Mouse (Mus musculus): Measurements from ENCODE around the gene Fgfr1op. TPM values are rescaled to one million over a fixed set of nuclear protein-coding genes. Genes with fewer than 3 reads are reported as not detected.
"Not testable (repeated sequence)": the region's sequence is repeated elsewhere in the genome, so short reads cannot be mapped to it uniquely, and the experiment has no call there.

Fgfr1op gene
- total RNA-seq (2021): 10 to 100 TPM; 12.4 to 14.3 TPM
- long read RNA-seq, experiment 1, transcript Fgfr1op-201 (12 exons, 3,077 nt): major isoform, 13 of 19 reads
- long read RNA-seq, experiment 1, partial matches to known transcripts: 3 of 19 reads
- long read RNA-seq, experiment 1, other reads (novel, unspliced or antisense): 3 of 19 reads
- long read RNA-seq, experiment 2, transcript Fgfr1op-201 (12 exons, 3,077 nt): major isoform, 15 of 22 reads
- long read RNA-seq, experiment 2, partial matches to known transcripts: 3 of 22 reads
- long read RNA-seq, experiment 2, other reads (novel, unspliced or antisense): 4 of 22 reads

GRCm38 (mm10) chr17:8164701-8165607, at the start of gene Fgfr1op:
Gene Fgfr1op, plus strand, starts transcription at chr17:8165501.
- Histone ChIP-seq H3K4me3 (peak within 1 kb of the TSS; percentile 61), H3K27ac (peak within 1 kb of the TSS; percentile 87)
- DNase-seq (ENCODE audit: low spot score in 2 of 2): peak; percentile 31 to 34

DNA sequence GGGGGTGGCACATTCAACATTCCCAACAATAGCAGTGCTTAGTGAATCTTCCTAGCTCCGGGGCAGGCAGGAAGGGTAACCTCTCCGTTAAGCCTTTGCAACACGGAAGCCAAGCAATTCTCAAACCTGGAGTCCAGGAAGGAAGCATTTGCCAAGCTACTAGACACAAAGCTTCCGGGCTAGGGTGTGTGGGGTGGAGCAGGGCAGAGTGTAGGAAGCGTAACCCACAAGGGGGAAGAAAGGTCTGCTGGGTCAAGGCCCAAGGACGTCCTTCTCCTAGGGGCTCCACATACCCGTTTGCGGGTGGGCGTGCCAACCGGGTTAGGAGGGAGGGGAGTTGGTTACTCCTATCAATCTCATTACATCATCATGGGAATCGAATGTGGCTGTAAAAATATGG, 48.9 kb upstream of the Fgfr1op start:
- H3K4me3 ChIP-seq; H3K27ac ChIP-seq; DNase-seq (ENCODE audit: low spot score in 2 of 2): not testable (repeated sequence)

- H3K27ac ChIP-seq; DNase-seq (ENCODE audit: low spot score in 2 of 2); H3K4me3 ChIP-seq: not testable (repeated sequence)
These were observed 48.4 kb upstream of the Fgfr1op start for GRCm38 (mm10) chr17:8116928-8117327.

DNA sequence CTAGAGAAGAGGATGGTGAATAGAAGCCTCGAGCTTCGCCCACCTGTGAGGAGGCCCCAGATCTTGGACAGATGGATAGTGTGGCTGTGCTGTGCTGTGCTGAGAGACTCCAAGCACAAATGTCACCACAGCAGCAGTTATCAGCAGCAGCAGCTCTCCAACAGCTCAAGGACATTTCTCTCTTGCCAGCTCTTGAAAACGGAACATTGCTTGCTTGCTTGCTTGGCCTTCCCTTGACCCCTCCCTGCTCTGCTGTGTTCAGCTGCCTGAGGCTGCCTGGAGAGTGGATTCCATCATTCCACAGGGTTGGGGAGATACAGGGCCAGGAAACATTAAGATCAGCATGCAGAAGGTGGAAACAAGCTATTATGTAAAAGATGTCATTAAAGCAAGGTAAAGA, 42.3 kb upstream of the Fgfr1op start:
- H3K4me3 ChIP-seq; DNase-seq (ENCODE audit: low spot score in 2 of 2); H3K27ac ChIP-seq: not testable (repeated sequence)

DNA sequence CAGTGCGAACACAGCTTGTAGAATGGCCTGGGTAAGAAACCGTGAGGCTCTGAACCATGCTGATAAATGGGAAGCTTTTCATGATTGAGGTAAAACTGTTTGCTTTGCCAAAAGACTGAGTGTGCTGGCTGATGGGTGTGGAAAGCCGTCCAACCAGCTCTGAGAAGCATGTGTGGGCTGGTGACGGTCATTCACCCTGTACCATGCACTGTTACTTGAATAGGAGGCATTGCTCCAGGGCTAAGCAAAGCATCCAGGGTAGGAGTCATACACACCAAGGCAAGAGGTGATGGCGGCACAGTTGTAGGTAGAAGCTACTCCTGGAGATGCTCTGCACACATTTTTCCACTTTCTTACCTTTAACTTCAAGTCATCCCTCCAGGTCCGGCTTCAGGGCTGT, 40.7 kb upstream of the Fgfr1op start:
- DNase-seq (ENCODE audit: low spot score in 2 of 2); H3K27ac ChIP-seq; H3K4me3 ChIP-seq: not testable (repeated sequence)

GRCm38 (mm10) chr17:8128326-8128993, 36.8 kb upstream of the Fgfr1op start:
- H3K4me3 ChIP-seq; H3K27ac ChIP-seq; DNase-seq (ENCODE audit: low spot score in 2 of 2): not testable (repeated sequence)

DNA sequence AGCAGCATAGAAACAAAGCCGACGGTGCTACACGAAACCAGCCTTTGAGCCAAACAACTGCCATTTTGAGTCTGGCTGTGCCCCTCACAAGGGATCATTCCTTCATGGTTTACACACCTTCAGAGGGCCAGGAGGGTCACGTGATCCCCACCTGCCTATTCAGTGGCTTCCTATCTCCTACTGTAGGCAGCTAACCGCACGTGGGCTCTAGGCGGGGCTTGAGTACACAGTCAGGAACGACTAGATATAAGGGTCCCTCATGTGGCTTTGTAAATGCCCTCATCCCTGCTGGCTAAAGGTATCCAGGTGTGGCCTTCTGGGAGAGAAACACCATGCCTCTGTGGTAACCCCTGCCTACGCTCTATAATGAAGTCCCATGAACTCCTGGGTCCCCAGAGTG, 35.7 kb upstream of the Fgfr1op start:
- DNase-seq (ENCODE audit: low spot score in 2 of 2); H3K4me3 ChIP-seq; H3K27ac ChIP-seq: not testable (repeated sequence)

- H3K27ac ChIP-seq; H3K4me3 ChIP-seq; DNase-seq (ENCODE audit: low spot score in 2 of 2): not testable (repeated sequence)
These were observed 34.5 kb upstream of the Fgfr1op start for GRCm38 (mm10) chr17:8130849-8131248.

GRCm38 (mm10) chr17:8138116-8138515, 27.2 kb upstream of the Fgfr1op start:
- not testable (repeated sequence) for DNase-seq (ENCODE audit: low spot score in 2 of 2); H3K27ac ChIP-seq; H3K4me3 ChIP-seq

- DNase-seq (ENCODE audit: low spot score in 2 of 2); H3K27ac ChIP-seq; H3K4me3 ChIP-seq: not testable (repeated sequence)
These were observed 25.1 kb upstream of the Fgfr1op start for GRCm38 (mm10) chr17:8140210-8140609.

DNA sequence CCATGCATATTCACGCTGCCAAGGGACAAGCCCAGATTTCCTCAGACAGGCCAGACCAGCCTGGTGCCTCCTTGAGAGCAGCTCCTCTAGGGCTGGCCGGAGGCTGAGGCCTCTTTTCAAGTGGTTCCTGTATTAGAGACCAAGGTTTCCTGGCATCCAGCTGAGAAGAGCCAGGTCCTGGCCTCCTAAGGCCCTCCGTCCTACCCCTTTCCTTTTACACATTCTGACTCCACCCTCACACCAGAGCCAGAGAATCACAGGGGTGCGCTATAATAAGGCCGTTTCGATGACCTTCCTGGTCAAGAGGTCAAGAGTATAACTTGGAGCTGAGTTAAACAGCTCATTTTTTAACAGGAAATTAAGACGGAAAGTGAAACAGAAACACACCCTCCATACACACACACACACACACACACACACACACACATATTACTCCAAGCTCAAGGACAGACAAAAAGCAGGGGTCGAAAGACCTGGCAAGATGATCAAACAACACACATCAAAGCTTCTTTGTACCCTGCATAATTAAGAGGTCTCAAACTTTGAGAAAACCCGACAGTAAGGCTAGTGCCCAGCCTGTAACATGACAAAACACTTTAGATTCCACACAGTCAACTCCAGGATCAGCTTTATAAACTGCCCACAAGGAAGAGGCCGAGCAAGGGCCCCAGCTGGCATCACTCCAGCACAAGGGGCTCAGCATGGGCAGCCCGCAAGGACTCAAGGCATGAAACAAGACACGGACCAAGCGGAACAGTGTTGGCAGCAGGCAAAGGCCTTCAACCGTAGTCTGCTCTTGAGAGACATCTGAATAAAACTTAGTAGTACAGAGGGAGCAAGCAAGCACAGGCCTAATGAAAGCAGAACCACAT, 21.3 kb upstream of the Fgfr1op start:
- not testable (repeated sequence) for H3K27ac ChIP-seq; DNase-seq (ENCODE audit: low spot score in 2 of 2); H3K4me3 ChIP-seq

GRCm38 (mm10) chr17:8146931-8147330, 18.4 kb upstream of the Fgfr1op start:
- peak overlapping the region; percentile 64 for H3K4me3 ChIP-seq
- not testable (repeated sequence) for H3K27ac ChIP-seq; DNase-seq (ENCODE audit: low spot score in 2 of 2)

- not testable (repeated sequence) for H3K27ac ChIP-seq; DNase-seq (ENCODE audit: low spot score in 2 of 2)
- peak within 1 kb of the TSS; percentile 64 for H3K4me3 ChIP-seq
These were observed 17.6 kb upstream of the Fgfr1op start, which contains the start of the genes Gm49673 and Rnaset2a for GRCm38 (mm10) chr17:8147439-8148316. Gene Gm49673, minus strand, starts transcription at chr17:8147788. Gene Rnaset2a, minus strand, starts transcription at chr17:8148097.

- not testable (repeated sequence) for H3K4me3 ChIP-seq; H3K27ac ChIP-seq; DNase-seq (ENCODE audit: low spot score in 2 of 2)
These were observed 10.3 kb upstream of the Fgfr1op start for GRCm38 (mm10) chr17:8155010-8155409.

GRCm38 (mm10) chr17:8155982-8156381, 9.3 kb upstream of the Fgfr1op start:
- DNase-seq (ENCODE audit: low spot score in 2 of 2); H3K27ac ChIP-seq; H3K4me3 ChIP-seq: not testable (repeated sequence)

DNA sequence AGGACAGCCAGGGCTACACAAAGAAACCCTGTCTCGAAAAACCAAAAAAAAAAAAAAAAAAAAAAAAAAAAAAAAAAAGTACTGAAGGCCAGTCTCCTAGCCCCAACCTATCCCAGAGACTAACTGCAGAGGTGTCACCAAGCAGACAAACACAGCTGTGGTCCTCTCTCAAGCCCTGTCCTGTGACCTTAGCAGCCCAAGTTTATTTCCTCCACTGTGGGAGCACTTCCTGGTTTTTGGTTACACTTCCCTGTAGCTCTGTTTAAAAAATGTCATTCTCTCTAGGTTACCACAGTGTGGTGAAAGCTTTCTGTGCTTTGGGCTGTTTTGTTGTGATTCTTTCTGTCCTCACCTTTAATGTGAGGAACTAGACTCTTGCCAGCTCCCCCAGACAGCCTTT, 6.7 kb upstream of the Fgfr1op start:
- not testable (repeated sequence) for H3K27ac ChIP-seq; DNase-seq (ENCODE audit: low spot score in 2 of 2); H3K4me3 ChIP-seq
